Mouse (Mus musculus) heart, embryonic 12.5 days (tissue): ENCODE measurements around the gene Apol9b. TPM values are rescaled to one million over a fixed set of nuclear protein-coding genes. Genes with fewer than 3 reads are reported as not detected.

ENCODE experiments used
- ATAC-seq: fragments of 200-750 bp; cut with Nextera tagmentation; 2 replicates; pipeline ENCODE4 v1.8.0; 2017; ENCODE audit warnings: moderate TSS enrichment, moderate library complexity; ENCODE audit not compliant: insufficient number of reproducible peaks, low FRiP score
- H3K27ac ChIP-seq: fragments of 300-500 bp; sonication (generic); 2 replicates; pipeline ENCODE4 v1.5.1; 2016; ENCODE audit warnings: mild to moderate bottlenecking, moderate library complexity; ENCODE audit not compliant: poor library complexity, severe bottlenecking
- H3K27me3 ChIP-seq: fragments of 300-500 bp; sonication (generic); replicated peaks from 2 replicates; pipeline ENCODE4 v1.6.1; 2016; ENCODE audit warnings: mild to moderate bottlenecking, moderate library complexity
- H3K36me3 ChIP-seq: fragments of 300-500 bp; sonication (generic); 2 replicates; pipeline ENCODE4 v1.6.1; 2016; ENCODE audit warnings: mild to moderate bottlenecking, moderate library complexity
- H3K4me1 ChIP-seq: fragments of 300-500 bp; sonication (generic); replicated peaks from 2 replicates; pipeline ENCODE4 v1.6.1; 2016; ENCODE audit warnings: mild to moderate bottlenecking
- H3K4me2 ChIP-seq: fragments of 300-500 bp; sonication (generic); 2 replicates; pipeline ENCODE4 v1.6.1; 2016; ENCODE audit warnings: mild to moderate bottlenecking, moderate library complexity
- H3K4me3 ChIP-seq: fragments of 300-500 bp; sonication (generic); 2 replicates; pipeline ENCODE4 v1.5.1; 2016; ENCODE audit warnings: mild to moderate bottlenecking
- H3K9ac ChIP-seq: fragments of 300-500 bp; sonication (generic); 2 replicates; pipeline ENCODE4 v1.6.1; 2016; ENCODE audit warnings: mild to moderate bottlenecking, moderate library complexity
- H3K9me3 ChIP-seq: fragments of 300-500 bp; sonication (generic); replicated peaks from 2 replicates; pipeline ENCODE4 v1.6.1; 2016; ENCODE audit warnings: mild to moderate bottlenecking, moderate library complexity
- WGBS: fragments of 180-500 bp; shearing (Covaris S2); methylation state at CpG from one replicate; pipeline ENCODE4 v1.1.7; 2016; 5-methylcytosine and 5-hydroxymethylcytosine counted together
- polyA plus RNA-seq: library from polyadenylated mRNA; unstranded; fragments of >200 nt; fragmentation: Nextera tagmentation; extraction: Ambion mirVana; gene quantifications from 2 replicates; pipeline ENCODE4 v1.2.1, GENCODE M21; 2016

Apol9b gene
- polyA plus RNA-seq, 1 experiment from 2014 or later: 0.20 TPM

DNA sequence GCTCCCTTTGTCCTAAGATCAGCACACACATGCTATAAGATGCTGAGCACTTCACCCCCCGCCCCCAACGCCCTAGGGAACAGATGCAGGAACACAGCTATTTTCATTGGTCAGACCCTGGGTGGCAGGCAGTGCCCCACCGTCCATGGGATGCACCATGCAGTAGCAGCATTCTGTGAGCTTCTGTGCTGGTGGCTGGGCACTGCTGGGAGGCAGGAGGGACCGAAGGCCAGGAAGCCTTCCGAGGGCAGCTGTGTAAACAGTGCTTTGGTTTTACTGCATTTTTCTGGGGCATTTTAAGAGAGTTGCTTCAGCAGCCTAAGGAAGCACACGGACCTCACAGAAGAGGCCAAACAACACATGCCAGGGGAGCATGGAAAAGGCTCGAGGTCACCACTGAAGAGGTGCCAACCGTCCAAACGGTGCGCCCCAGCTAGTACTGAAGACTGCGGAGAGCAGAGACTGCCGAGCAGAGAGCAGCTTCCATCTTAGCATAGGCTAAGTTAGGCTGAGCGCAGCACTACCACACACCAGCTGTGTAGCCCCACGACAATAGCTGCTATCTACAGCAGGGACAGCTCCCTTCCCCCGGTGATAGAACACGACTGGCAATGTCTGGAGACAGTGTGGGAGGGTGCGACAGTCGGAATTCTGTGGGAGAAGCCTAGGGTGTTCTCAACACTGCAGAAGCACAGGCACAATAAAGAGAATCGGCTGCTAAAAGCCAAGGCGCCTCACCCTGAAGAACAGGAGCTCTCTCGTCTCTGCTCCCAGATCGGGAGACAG is 55.4 kb downstream of the Apol9b start:
- H3K4me1 ChIP-seq: no peaks in the 10 kb centered on the region
- no peak overlapping the region for H3K4me2 ChIP-seq
- no peak overlapping the region for H3K9ac ChIP-seq
- peaks cover 100% of the 10 kb centered on the region for H3K36me3 ChIP-seq
- no peak overlapping the region for H3K4me3 ChIP-seq
- ATAC-seq: no peak
- H3K27me3 ChIP-seq: no peaks in the 10 kb centered on the region
- H3K9me3 ChIP-seq: no peaks in the 10 kb centered on the region
- H3K27ac ChIP-seq: 0 out of 2 replicates have a peak overlapping the region, but pooled peaks have one; percentile 22
- 70% methylated on average over 22 of the region's 22 CpGs for WGBS

GRCm38 (mm10) chr15:77785807-77786206 is 57.0 kb downstream of the Apol9b start:
- H3K9ac ChIP-seq: no peak overlapping the region
- H3K4me2 ChIP-seq: no peak overlapping the region
- H3K4me1 ChIP-seq: 0 out of 2 replicates have a peak, but pooled peaks cover 3% of the 10 kb centered on the region
- H3K9me3 ChIP-seq: no peaks in the 10 kb centered on the region
- ATAC-seq: no peak
- H3K36me3 ChIP-seq: peaks cover 100% of the 10 kb centered on the region
- H3K27me3 ChIP-seq: no peaks in the 10 kb centered on the region
- no peak overlapping the region for H3K4me3 ChIP-seq
- no peak overlapping the region for H3K27ac ChIP-seq
- WGBS: 69% methylated on average over 1 of the region's 1 CpGs

Other genes with a start within 250 kb of the Apol9b start
- gene Apol11a, start 220.8 kb upstream of the Apol9b start, polyA plus RNA-seq: not detected in 2 replicates
- not detected in 2 replicates for gene Apol7c, start 195.7 kb upstream of the Apol9b start, polyA plus RNA-seq
- gene 1700025B11Rik, start 167.1 kb upstream of the Apol9b start, polyA plus RNA-seq: not detected in 2 replicates
- gene Apol10b, start 132.9 kb upstream of the Apol9b start, polyA plus RNA-seq: not detected in 2 replicates
- gene Gm36245, start 129.8 kb upstream of the Apol9b start, polyA plus RNA-seq: not detected in 2 replicates
- gene Apol11b, start 85.8 kb upstream of the Apol9b start, polyA plus RNA-seq: 0.09 TPM in 1 of 2 replicates, not detected in the other
- not detected in 2 replicates for gene Apol7e, start 30.2 kb upstream of the Apol9b start, polyA plus RNA-seq
- 0.65 and 0.74 TPM in 2 replicates for gene Apol8, start 28.0 kb downstream of the Apol9b start, polyA plus RNA-seq
- 41.9 and 42.0 TPM in 2 replicates for gene Myh9, start 113.1 kb downstream of the Apol9b start, polyA plus RNA-seq
- 228 and 231 TPM in 2 replicates for gene Txn2, start 200.0 kb downstream of the Apol9b start, polyA plus RNA-seq
- gene Foxred2, start 227.7 kb downstream of the Apol9b start, polyA plus RNA-seq: 1.1 and 1.3 TPM in 2 replicates
- 157 and 162 TPM in 2 replicates for gene Eif3d, start 241.8 kb downstream of the Apol9b start, polyA plus RNA-seq